Mouse (Mus musculus) adrenal gland, adult 18-20 months (tissue): Measurements from ENCODE around the gene Flnb. TPM values are rescaled to one million over a fixed set of nuclear protein-coding genes. Genes with fewer than 3 reads are reported as not detected.

ENCODE experiments used
- DNase-seq, 2 experiments: peaks; one replicate each; pipeline ENCODE4 v3.0.0; 2021 to 2022; ENCODE audit warnings: low spot score in 2 of 2
- long read RNA-seq, 2 experiments: library from polyadenylated mRNA; stranded (forward); transcript quantifications; one replicate each; pipeline ENCODE4 v2.0.0; 2021
- total RNA-seq, 2 experiments: library from RNA; stranded (reverse); gene quantifications; 1 replicate in 1 of 2; 2 replicates in 1 of 2; pipeline ENCODE4 v1.2.3; 2021

Flnb gene
- total RNA-seq, result 10 to 100 TPM; 56.1 to 56.8 TPM
- long read RNA-seq, experiment 1, partial matches to known transcripts, result 6 of 9 reads
- long read RNA-seq, experiment 1, other reads (novel, unspliced or antisense), result 3 of 9 reads
- long read RNA-seq, experiment 2, partial matches to known transcripts, result 11 of 14 reads
- long read RNA-seq, experiment 2, other reads (novel, unspliced or antisense), result 3 of 14 reads

DNA sequence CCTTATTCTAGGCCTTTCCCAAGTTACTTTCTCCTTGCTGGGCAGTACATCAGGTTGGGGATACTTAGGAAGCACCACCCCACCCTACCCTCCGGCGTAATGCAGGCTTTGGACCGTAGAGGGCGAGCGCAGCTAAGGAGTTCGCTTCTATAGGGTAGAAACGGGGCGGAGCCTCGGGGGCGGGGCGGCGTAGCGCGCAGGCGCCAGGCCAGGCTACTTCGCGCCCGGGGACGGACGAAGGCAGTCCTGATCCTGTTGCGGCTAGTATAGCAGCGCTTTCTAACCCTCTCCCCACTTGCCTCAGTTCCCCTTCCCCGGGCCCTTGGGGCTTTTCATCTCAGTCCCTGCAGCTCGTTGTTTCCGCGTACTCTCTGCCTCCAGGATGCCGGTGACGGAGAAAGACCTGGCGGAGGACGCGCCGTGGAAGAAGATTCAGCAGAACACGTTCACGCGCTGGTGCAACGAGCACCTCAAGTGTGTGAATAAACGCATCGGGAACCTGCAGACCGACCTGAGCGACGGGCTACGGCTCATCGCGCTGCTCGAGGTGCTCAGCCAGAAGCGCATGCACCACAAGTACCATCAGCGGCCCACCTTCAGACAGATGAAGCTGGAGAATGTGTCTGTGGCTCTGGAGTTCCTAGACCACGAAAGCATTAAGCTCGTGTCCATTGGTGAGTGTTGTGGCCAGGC is at the start of gene Flnb:
TSS of gene Flnb (plus strand) at position 188 of the 693 bp plus-strand sequence.
- DNase-seq, result peak; percentile 98 to 99

DNA sequence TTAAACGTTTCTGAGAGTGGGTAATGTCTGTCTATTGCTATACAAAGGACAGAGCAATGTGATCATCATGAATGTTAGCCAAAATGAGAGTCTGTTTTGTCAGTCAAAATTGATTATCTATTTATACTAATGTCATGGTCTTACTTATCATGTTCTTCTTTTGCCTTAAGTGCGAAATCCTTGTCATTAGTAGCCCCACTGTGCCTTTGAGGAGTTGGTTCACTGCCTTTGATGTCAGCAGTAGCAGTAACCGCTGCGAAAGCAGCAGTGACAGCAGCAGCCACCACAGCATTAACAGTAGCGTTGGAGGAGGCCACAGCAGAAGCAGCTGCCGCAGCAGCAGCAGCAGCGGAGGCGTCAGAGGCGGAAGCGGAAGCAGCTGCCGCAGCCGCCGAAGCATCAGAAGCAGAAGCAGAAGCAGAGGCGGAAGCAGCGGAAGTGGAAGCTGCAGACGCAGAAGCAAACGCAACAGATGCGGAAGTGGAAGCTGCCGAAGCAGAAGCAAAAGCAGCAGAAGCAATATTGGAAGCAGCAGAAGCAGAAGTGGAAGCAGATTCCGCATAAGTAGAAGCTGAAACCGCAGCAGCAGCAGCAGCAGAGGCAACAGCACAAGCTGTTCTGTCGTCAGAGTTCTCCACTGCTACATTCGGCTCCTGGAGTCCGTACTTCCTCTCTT is 43.9 kb upstream of the Flnb start:
- peak; percentile 7 to 24 for DNase-seq

DNA sequence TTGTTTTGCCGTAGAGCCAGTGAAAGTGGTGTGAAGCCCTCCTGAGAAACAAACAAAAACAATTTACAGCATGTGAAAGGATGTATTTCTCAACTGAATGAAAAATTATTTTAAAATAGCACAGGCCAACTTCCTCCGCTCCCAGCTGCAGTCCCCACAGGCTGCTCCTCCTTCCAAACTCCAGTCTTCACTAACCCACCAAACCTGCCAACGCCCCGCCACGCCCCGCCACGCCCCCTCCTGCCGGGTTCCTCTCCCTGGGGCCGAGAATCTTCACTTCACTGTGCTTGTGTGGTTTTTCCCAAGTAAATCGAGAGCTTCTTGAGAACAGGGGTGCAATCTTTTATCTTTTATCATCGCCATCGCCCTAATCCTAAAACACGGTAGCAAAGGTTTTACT is 31.7 kb upstream of the Flnb start:
- DNase-seq, result no peak

DNA sequence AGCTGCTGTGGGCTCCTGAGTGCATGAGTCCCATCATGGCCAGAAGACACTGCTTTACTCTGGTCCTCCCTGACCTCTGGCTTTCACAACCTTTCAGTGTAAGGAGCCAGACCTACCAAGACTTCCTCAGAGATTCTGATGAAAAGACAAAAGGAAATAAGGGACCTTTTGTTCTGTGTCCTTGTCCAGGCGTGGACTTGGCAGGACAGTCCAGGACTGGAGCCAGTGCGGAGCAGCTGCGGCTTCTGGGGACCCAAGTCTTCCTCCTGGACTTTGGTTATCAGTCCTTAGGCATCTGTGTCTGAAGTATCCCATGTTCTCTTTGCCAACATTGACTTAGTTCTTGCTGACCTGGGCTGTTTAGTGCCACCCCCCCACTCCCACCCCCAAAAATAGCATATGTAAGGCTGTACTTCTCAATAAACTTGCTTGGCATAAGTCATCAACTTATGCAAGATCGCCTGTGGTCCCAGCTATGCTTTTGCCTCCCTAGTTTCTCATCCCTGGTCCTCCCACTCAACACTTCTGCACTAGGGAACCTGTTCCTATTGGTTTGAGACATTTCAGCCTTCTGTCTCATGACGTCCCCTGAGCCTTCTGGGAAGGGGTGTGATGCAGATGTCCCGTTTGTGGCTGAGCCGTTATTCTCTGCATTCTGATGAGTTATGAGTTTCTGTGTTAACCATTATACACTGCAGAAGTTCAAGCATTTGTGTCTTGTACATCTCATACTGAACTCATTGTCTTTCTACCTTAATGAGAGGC is 28.3 kb upstream of the Flnb start:
- DNase-seq, result no peak

DNA sequence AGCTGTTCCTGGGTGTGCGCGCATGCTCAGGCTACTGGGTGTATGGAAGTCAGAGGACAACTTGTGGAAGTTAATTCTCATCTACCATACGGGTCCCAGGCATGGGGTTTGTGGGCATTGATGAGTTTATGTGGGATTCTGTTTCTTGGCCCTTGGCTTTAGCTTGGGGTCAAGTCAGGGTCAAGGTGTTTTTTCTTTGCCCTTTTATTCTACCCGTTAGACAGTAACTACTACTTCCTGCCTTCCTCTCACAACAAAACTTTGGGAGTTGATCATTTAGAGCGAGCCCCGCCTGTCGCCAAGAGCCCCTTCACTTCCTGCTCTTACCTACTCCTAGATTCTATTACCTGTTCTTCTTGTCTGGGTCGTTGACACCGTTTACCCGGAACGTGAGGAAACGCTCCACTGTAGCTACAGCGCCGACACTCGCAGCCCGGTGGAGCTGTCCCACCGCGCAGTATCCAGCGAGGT is 26.7 kb upstream of the Flnb start:
- no peak for DNase-seq

DNA sequence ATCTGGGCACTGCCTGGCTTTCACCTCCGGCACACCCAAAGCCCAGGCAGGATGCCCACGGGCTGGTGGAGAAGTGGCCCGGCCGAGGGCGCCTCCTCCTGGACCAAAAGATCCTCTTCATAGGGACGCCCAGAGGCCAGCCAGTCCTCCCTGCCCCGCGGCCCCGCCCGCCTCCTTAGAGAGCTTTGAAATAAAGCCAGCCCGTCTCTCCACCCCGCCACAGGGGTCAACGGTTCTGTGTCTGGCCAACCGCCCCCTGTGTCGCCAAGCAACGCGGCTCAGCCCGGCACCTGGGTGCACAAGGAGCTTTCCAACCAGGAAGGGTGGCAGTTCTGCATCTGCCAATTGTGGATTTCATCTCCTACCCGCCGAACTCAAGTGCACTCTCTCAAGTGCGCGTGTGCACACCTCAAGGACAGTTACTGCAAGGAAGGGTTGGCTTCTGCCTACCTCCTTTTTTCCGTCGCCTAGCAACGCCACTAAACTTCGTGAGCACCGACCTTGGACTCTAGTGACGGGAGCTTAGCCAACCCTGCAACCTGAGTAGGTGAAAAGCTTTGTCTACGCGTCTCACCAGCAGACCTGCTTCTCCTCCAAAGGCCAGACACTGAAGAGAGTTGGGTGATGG is 26.1 kb upstream of the Flnb start, which contains the start of gene Gm26661:
TSS of gene Gm26661 (plus strand) at position 56 of the 628 bp plus-strand sequence.
- peak; percentile 59 to 62 for DNase-seq

DNA sequence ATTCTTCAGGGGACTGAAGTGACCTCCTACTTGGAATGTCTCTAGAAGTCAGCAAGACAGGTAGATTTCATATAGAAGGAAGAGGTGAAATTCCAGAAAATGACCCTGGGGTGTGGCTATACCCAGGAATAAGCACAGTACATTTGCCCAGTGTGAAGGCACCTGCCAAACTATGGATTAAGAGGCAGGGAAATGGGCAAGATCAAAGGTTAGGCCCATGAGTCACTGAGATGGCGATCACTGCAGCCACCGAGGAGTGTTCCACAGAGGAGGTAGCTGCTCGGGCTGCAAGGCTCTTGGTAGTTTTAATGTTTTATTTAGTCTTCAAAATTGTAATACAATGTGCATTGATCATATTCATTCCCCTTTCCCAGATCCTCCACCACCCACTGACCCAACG is 21.8 kb upstream of the Flnb start:
- no peak for DNase-seq

DNA sequence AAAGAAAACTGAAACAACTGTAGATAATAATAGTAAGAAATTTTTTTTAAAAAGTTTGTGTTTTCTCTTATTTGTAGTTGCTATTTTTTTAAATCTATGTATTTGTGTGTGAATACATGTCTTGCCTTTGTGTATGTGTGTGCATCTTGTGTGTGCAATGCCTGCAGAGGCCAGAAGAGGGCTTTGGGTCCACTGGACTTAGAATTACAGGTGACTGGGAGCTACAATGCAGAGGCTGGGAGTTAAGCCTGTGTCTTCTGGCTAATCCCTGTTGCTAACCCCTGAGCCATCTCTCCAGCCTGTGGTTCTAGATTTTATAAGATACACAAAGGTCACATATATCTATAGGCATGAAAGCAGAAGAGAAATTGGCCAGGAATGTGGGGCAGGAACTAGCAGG is 17.1 kb upstream of the Flnb start:
- no peak for DNase-seq

DNA sequence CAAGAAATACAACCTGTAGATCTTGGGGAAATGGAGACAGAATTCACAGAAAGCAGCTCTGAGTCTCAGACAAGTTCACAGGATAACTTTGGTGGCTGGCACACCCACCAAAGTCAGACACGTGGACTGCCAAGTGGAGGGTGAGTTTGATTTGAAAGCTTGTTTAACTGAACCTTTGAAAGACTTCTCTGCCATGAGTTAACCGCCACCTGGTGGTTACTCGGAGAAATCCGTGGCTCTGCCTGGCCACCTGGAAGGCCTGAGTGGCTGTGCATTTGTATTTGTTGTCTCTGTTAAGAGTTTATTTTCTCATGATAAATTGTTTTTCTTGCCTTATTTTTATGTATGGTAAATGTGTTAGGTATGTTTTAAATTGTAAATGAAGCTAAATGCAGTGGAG is 15.9 kb upstream of the Flnb start:
- DNase-seq, result no peak

DNA sequence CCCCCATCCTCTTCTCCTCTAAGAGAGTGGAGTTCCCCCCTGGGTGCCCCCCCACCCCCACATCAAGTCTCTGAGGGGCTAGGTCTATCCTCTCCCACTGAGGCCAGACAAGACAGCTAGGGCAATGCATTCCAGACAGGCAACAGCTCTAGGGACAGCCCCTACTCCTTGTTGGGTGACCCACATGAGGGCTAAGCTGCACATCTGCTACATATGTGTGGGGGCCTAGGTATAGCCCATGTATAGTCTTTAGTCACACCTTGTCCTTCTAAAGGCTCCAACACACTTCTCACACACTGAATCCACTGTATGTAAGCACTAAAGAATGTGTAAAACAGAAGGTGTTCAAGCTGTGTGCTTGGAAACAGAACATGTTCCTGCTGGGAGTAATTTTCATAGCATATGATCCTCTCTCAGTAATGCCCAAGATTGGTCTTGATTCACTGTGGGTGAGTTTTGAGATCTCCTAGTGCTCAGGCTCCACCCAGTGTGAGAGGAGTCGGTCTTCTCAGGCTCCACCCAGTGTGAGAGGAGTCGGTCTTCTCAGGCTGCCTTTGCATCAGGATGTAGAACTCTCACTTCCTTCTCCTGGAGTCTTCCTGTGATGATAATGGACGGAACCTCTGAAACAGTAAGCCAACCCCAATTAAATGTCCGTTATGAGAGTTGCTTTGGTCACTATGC is 13.7 kb upstream of the Flnb start:
- DNase-seq, result no peak

DNA sequence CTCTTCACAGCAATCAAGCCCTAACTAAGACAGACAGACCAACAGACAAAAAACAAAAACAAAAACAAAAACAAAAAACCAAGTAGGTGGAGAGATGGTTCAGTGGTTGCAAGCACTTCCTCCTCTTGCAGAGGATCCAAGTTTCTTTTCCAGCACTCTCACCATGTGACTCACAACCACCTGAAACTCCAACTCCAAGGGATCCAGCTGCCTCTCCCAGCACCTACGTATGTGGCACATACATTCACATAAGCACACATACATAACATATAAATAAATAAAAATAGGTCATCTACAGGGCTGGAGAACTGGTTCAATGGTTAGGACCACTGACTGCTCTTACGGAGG is 13.2 kb upstream of the Flnb start:
- DNase-seq, result no peak

DNA sequence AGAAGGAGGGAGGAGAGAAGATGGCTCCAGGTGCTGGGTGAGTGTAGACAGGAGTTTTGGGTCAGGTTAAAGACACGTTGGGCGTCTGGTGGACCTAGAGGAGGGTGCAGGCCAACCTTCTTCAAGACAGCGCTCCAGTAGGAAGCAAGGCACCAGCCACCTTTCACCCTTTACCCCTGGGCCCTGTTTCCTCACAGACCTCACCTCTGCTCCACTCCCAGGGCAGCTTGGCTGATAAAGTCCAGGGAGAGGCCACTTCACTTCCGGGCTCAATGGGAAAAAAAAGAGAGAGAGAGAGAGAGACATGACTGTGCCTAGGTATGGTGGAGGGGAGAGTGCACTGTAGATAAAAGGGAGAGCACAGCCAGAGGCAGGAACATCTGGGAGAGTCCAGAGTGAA is 10.0 kb upstream of the Flnb start:
- no peak for DNase-seq

DNA sequence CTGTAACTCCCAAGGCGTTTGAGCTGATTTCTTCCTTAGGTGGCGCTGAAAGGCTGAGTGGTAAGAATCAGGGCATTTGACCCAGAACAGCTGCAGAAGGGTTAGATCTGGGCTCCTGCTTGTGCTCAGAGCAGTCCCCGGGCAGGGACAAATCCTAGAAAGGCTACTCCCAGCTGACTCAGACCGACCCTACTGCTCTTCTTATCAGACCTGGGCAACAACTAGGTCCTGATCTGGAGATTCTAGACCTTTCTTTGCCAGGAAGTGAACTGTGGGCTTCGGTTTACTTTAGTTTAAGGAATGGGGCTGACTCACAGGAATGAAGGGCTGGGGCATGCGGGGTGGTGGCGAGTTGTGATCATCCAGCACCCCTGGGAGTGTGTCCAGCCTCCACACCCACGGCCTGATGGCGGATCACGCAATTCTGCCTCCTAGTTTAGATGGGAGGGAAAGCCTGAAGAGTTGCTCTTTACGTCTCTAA is 9.2 kb upstream of the Flnb start:
- no peak for DNase-seq

DNA sequence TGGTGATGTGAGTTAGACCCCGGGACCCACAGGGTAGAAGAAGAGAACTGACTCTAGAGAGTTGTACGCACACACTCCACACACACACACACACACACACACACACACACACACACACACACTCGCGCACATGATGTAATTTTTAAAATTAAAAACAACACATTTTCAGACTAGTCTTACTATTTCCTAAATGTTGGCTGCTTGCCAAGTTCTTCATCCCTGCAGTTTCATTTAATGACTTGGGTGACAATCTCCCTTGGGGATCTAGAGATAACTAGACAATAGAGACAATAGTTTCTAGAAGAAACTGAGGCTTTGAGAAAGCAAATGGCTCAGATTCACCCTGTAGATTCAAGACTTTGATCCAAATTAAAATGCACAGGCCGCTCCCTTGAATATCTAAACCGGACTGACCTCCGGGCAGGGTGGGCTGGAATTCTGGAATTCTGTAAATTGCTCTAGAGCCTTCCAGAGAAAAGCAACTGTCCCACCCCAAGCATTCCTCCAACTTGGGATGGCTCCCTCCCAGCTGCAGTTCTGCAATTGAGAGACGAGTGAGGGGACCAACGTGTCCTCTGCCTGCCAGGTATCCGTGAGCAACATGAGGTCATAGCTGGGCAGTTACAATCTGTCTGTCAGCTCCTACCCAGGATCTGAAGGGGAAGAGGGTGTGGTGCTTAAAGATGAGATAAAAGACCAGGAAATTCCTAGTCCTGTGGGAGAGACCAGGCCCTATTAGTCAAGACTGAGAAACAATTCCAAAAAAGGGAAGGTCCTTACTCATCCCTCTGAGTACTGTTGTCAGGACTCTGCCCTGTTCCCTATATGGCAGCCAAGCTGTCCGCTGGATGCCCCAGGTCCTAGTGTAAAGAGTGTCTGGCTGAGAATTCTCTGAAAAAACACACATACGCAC is 8.5 kb upstream of the Flnb start:
- no peak for DNase-seq

DNA sequence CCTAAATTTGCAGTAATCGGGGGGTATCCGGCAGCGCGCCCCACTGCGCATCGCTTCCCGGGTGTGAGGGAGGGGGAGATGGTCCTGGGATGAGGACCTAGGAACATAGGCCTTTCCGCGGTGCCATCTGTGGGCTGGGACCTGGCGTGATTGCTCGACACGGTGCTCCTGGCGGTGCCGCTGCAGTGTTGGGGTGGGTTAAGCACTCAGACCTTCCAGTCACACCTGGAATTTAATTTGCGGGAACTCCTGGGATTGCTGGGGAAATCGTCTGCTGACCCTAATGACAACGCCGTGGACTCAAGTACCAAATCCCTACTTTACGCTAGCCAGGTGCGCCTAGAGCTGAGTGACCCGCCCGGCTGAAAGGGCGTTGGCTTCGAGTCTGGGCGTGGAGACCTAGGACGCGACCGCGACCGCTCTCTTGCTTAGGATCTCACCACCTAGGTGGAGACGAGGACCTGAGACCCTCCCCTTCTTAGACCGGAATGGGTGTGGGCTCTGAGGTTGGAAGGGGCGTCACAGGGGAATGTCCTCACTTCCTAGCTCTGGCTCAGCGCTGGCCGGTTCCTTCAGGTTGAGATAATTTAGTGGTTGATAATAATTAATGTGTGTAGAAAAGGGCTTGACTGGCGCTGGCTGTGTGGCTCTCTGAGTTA is 835 bp downstream of the Flnb start:
- peak in 1 of 2 experiments; percentile 39 for DNase-seq

DNA sequence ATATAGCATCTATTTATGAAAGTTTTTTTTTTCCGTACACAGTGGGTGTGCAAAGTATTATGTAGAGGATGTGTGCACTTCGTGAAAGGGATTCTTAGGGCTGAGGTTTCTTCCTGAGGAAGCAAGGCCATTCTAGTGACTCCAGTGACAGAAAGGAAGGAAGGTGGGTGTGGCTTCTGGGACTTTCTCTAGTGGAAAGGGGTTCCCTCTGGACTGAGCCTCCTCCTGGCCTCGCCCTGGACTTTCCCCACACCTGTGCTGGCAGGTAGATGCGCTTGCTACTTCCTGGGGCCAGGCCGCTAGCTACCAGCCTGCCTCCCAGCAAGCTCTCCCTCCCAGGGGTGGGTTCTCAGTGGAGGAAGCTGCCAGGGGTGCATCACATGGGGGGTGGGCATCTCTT is 1.7 kb downstream of the Flnb start:
- no peak for DNase-seq

DNA sequence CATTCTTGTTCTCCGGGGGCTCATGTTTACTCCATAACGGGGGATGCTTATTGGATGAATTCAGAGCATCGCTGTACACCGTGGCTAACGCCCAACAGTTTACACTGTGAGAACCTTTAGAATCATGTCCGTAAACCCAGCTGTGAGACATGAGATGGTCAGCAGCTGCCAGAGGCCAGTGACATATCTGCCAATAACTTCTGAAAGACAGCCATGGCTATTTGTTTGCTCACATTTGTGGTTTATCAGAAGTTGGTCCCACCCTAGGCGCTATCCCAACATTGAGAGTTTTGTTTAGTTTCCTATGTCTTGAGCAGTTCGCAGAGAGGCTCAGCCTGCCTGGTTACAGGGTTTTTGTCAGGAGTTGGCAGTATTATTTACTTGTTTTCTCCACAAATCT is 3.6 kb downstream of the Flnb start:
- DNase-seq, result no peak

DNA sequence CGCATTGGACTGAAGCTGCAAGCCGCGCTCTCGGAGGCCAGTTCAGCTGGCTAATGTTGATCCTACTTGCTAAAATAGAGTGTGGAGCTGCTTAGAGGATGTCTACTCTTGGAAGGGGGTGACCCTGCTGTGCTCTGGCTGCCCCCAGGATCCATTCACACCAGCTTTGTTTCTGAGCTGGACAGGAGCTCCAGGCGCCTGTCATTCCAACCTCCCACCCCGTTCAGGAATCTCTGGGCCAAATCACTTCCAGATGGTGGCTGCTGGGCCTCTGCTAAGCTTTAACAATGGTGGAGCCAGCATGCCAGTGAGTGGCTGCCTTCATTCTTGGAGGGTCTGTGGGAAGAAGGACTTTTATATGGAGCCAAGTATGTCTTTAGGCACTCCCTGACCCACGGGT is 4.9 kb downstream of the Flnb start:
- no peak for DNase-seq
